Mouse (Mus musculus) hindbrain, embryonic 15.5 days (tissue): Measurements from ENCODE around the gene Coro6. TPM values are rescaled to one million over a fixed set of nuclear protein-coding genes. Genes with fewer than 3 reads are reported as not detected.
A peak's percentile ranks its signal among the peaks of the same experiment; 100 is the strongest.

ENCODE experiments used
- ATAC-seq: fragments of 200-750 bp; cut with Nextera tagmentation; 2 replicates; pipeline ENCODE4 v1.8.0; 2017; ENCODE audit warnings: low read depth, moderate number of reproducible peaks, moderate TSS enrichment; ENCODE audit not compliant: low FRiP score
- H3K27ac ChIP-seq: fragments of 300-500 bp; sonication (generic); replicated peaks from 2 replicates; pipeline ENCODE4 v1.5.1; 2015; ENCODE audit warnings: mild to moderate bottlenecking, inconsistent platforms
- H3K27me3 ChIP-seq: fragments of 300-500 bp; sonication (generic); 2 replicates; pipeline ENCODE4 v1.6.1; 2015; ENCODE audit warnings: control low read depth, inconsistent platforms
- H3K36me3 ChIP-seq: fragments of 300-500 bp; sonication (generic); 2 replicates; pipeline ENCODE4 v1.6.1; 2015; ENCODE audit warnings: control low read depth, inconsistent platforms
- H3K4me1 ChIP-seq: fragments of 300-500 bp; sonication (generic); replicated peaks from 2 replicates; pipeline ENCODE4 v1.6.1; 2015; ENCODE audit warnings: control low read depth, inconsistent platforms
- H3K4me2 ChIP-seq: fragments of 300-500 bp; sonication (generic); 2 replicates; pipeline ENCODE4 v1.6.1; 2015; ENCODE audit warnings: moderate library complexity, mild to moderate bottlenecking, inconsistent platforms
- H3K4me3 ChIP-seq: fragments of 300-500 bp; sonication (generic); 2 replicates; pipeline ENCODE4 v1.5.1; 2015; ENCODE audit warnings: mild to moderate bottlenecking, inconsistent platforms
- H3K9ac ChIP-seq: fragments of 300-500 bp; sonication (generic); 2 replicates; pipeline ENCODE4 v1.6.1; 2015; ENCODE audit warnings: inconsistent platforms
- H3K9me3 ChIP-seq: fragments of 300-500 bp; sonication (generic); 2 replicates; pipeline ENCODE4 v1.6.1; 2016; ENCODE audit warnings: control low read depth, inconsistent platforms
- WGBS: fragments of 180-500 bp; shearing (Covaris S2); methylation state at CpG from one replicate; pipeline ENCODE4 v1.1.7; 2015; 5-methylcytosine and 5-hydroxymethylcytosine counted together
- polyA plus RNA-seq: library from polyadenylated mRNA; unstranded; fragments of >200 nt; fragmentation: Nextera tagmentation; extraction: Ambion mirVana; gene quantifications from 2 replicates; pipeline ENCODE4 v1.2.1, GENCODE M21; 2015

The Coro6 gene
- polyA plus RNA-seq, 1 experiment from 2014 or later = 0.99 TPM

DNA sequence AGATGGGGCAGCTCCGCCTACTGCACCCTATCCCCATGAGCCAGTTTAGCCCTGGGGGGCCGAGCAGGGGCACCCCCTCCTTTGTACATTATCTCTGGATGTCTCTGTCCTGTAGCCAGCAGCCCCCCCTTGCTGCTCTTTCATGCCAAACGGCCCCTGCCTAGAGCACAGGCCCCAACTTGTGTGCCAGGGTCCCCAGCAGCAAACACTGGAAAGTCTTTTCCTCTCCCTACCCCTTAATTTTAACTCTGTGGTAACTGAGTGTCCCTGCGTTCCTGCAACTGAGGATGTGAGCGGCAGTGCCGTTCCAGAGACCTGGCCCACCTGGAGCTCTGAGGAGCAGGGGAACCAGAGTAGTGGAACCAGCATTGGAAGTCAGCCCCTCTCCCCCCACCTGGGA, 44.7 kb downstream of the Coro6 start:
- Histone ChIP-seq H3K4me3 (no peak overlapping the region), H3K4me1 (peaks cover 7% of the 10 kb centered on the region), H3K4me2 (no peak overlapping the region), H3K9ac (no peak overlapping the region), H3K27ac (no peak overlapping the region), H3K27me3 (no peaks in the 10 kb centered on the region), H3K36me3 (peaks cover 49% of the 10 kb centered on the region), H3K9me3 (no peaks in the 10 kb centered on the region)
- WGBS = 85% methylated on average over 6 of the region's 6 CpGs
- ATAC-seq = 0 out of 2 replicates have a peak, but pooled peaks have one; percentile 7

- 79% methylated on average over 4 of the region's 4 CpGs for WGBS
- Histone ChIP-seq H3K4me1 (peaks cover 11% of the 10 kb centered on the region), H3K27me3 (no peaks in the 10 kb centered on the region), H3K36me3 (peaks cover 47% of the 10 kb centered on the region), H3K9me3 (no peaks in the 10 kb centered on the region), H3K27ac (no peak overlapping the region), H3K4me3 (no peak overlapping the region), H3K9ac (no peak overlapping the region), H3K4me2 (no peak overlapping the region)
- ATAC-seq = peak; percentile 32; the same call in 1 of the 2 replicates
These were observed 45.2 kb downstream of the Coro6 start for GRCm38 (mm10) chr11:77507426-77507825.

GRCm38 (mm10) chr11:77508068-77509021, 46.1 kb downstream of the Coro6 start:
- ATAC-seq = peak; percentile 46
- H3K36me3 ChIP-seq = peaks cover 40% of the 10 kb centered on the region
- peak overlapping the region; percentile 30 for H3K9ac ChIP-seq
- 19% methylated on average over 49 of the region's 49 CpGs for WGBS
- peaks cover 16% of the 10 kb centered on the region for H3K4me1 ChIP-seq
- H3K4me2 ChIP-seq = peak overlapping the region; percentile 65
- peak overlapping the region; percentile 31 for H3K4me3 ChIP-seq
- no peak overlapping the region for H3K27ac ChIP-seq
- no peaks in the 10 kb centered on the region for H3K9me3 ChIP-seq
- no peaks in the 10 kb centered on the region for H3K27me3 ChIP-seq

DNA sequence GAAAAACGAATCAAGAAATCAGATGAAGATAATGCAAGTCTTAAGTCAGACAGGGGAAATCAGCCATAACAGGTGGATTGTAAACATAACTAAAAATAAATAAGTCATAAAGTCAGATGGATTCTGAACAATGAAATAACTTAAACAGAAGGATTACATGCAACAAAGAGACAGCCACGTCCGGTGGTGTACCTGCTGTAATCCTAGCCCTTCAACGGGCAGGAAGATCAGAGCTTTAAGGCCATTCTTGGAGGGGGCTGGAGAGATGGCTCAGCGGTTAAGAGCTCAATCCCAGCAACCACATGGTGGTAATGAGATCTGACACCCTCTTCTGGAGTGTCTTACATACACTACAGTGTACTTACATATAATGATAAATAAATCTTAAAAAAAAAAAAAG, 49.1 kb downstream of the Coro6 start:
- ATAC-seq = no peak
- WGBS = 81% methylated on average over 5 of the region's 5 CpGs
- H3K27ac ChIP-seq = no peak overlapping the region

GRCm38 (mm10) chr11:77512891-77513810, 50.9 kb downstream of the Coro6 start:
- Histone ChIP-seq H3K4me2 (peak overlapping the region; percentile 96), H3K4me1 (peaks cover 42% of the 10 kb centered on the region), H3K27ac (0 out of 2 replicates have a peak overlapping the region, but pooled peaks have one; percentile 31), H3K4me3 (peak overlapping the region; percentile 76), H3K36me3 (no peaks in the 10 kb centered on the region), H3K9ac (peak overlapping the region; percentile 53), H3K27me3 (peaks cover 15% of the 10 kb centered on the region; the same call in 1 of the 2 replicates), H3K9me3 (no peaks in the 10 kb centered on the region)
- peak; percentile 75 for ATAC-seq
- under 1% methylated on average over 70 of the region's 84 CpGs for WGBS

More for the DNA sequence above, 49.1 kb downstream of the Coro6 start:
- Histone ChIP-seq H3K4me3 (no peak overlapping the region), H3K9me3 (no peaks in the 10 kb centered on the region), H3K4me1 (peaks cover 45% of the 10 kb centered on the region), H3K4me2 (no peak overlapping the region), H3K9ac (no peak overlapping the region), H3K36me3 (peaks cover 11% of the 10 kb centered on the region; the same call in 1 of the 2 replicates), H3K27me3 (peaks cover 14% of the 10 kb centered on the region; the same call in 1 of the 2 replicates)

- H3K36me3 ChIP-seq = no peaks in the 10 kb centered on the region
- no peaks in the 10 kb centered on the region for H3K9me3 ChIP-seq
- peaks cover 37% of the 10 kb centered on the region for H3K4me1 ChIP-seq
- peak overlapping the region; percentile 76 for H3K4me3 ChIP-seq
- peak overlapping the region; percentile 96 for H3K4me2 ChIP-seq
- H3K27me3 ChIP-seq = peaks cover 15% of the 10 kb centered on the region; the same call in 1 of the 2 replicates
- 8% methylated on average over 10 of the region's 10 CpGs for WGBS
- 0 out of 2 replicates have a peak overlapping the region, but pooled peaks have one; percentile 17 for H3K9ac ChIP-seq
- no peak for ATAC-seq
- H3K27ac ChIP-seq = 0 out of 2 replicates have a peak overlapping the region, but pooled peaks have one; percentile 17
These were observed 51.6 kb downstream of the Coro6 start for GRCm38 (mm10) chr11:77513811-77514170.

DNA sequence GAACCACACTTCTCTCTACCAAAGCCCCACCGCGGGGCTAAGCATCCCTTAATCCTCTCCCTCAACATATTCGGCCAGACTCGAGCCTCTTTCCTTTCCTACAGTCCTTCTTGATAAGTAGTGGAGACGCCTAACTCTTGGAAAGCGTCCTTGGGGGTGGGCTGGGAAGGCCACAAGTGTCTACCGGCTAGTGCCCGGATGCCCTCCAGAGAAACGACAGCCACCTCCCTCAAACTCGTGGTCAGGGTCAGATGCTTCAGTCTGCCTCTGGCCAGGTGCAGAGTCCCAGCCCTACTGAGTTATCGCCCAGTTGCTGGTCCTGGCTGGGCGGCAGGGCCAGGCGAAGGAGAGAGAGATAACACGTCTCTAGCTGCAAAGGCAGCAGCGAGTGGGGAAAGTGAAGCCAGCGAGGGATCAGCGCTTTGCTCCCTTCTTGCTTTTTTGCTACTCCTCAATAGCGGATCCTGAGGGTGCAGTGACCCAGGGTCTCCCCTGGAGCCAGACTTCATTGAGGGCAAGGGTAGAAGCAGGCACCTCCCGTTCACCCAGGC, 52.1 kb downstream of the Coro6 start:
- H3K9ac ChIP-seq = 0 out of 2 replicates have a peak overlapping the region, but pooled peaks have one; percentile 39
- ATAC-seq = no peak
- no peaks in the 10 kb centered on the region for H3K9me3 ChIP-seq
- H3K4me1 ChIP-seq = peaks cover 37% of the 10 kb centered on the region
- no peaks in the 10 kb centered on the region for H3K36me3 ChIP-seq
- H3K27ac ChIP-seq = no peak overlapping the region
- 9% methylated on average over 19 of the region's 19 CpGs for WGBS
- H3K27me3 ChIP-seq = peaks cover 15% of the 10 kb centered on the region; the same call in 1 of the 2 replicates
- peak overlapping the region; percentile 52 for H3K4me3 ChIP-seq
- H3K4me2 ChIP-seq = peak overlapping the region; percentile 96

DNA sequence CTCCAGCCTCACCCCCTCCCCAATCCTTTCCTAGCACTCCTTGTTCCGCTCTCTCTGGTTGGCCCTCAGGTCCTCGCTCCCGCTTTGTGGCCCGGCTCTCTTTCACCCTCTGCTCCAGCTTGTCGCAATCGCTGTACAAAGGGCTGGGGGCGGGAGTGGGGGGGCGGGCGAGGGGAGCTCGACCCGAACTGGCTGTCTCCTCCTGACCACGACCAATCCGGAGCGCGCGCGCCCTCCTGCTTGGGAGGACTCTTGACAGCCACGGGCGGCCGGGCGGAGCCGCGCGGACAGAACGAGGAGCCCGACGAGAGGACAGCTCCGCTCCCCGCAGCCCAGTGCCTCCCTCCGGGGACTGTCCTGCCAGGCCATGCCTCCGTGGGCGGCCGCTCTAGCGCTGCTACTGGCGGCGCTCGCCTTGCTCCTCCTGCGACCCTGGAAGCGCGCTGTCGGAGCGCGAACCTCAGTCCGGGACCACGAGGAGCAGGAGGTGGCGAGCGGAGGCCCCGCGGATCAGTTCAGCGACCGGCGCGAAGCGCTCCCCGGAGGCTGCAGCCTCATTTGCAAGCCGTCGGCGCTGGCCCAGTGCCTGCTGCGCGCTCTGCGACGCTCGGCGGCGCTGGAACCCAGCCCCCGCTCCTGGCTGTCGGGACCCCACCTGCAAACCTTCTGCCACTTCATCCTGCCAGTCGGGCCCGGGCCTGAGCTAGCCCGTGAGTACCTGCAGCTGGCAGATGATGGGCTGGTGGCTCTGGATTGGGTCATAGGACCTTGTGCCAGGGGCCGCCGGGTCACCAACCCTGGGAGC, 52.8 kb downstream of the Coro6 start, which contains the start of gene Abhd15:
TSS of gene Abhd15 (plus strand) at position 290 of the 805 bp plus-strand sequence.
- H3K9ac ChIP-seq = peak within 1 kb of the TSS; percentile 39
- no peaks in the 10 kb centered on the region for H3K36me3 ChIP-seq
- peaks cover 37% of the 10 kb centered on the region for H3K4me1 ChIP-seq
- H3K9me3 ChIP-seq = no peaks in the 10 kb centered on the region
- 1% methylated on average over 62 of the region's 72 CpGs for WGBS
- H3K4me3 ChIP-seq = peak within 1 kb of the TSS; percentile 52
- peak; percentile 63 for ATAC-seq
- H3K27ac ChIP-seq = no peak within 1 kb of the TSS
- peaks cover 15% of the 10 kb centered on the region; the same call in 1 of the 2 replicates for H3K27me3 ChIP-seq
- peak within 1 kb of the TSS; percentile 96 for H3K4me2 ChIP-seq

DNA sequence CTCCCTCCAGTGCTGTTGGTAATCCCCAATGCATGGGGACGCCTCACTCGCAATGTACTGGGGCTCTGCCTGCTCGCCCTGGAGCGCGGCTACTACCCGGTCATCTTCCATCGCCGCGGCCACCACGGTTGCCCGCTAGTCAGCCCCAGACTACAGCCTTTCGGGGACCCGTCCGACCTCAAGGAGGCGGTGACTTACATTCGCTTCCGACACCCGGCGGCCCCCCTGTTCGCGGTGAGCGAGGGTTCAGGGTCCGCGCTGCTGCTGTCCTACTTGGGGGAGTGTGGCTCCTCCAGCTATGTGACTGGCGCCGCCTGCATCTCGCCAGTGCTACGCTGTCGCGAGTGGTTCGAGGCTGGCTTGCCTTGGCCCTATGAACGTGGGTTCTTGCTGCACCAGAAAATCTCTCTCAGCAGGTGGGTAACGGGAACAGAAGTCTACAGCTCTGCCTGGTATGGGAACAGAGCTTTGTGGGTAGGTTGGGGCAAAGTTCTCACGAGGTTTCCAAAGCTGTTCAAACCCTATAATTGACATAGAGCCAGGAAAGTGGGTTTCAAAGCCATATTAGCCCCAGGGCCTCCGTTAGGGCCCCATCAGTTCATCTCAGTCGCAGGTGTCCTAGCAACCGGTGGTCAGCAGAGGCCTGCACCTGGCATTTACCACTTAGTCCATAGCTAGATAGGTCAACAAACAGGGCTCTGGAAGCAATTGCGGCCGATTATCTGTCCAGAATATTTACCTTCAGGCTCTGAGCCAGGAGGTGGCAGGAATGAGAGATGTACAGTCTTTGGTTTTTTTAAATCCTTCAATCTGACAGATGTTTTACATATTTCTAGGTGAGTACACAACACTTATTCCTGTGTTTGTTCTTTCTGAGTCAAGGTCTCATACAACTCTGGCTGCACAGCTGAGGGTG, 53.7 kb downstream of the Coro6 start, which contains the start of gene Trp53i13:
TSS of gene Trp53i13 (minus strand) at position 344 of the 916 bp plus-strand sequence.
- Histone ChIP-seq H3K36me3 (no peaks in the 10 kb centered on the region), H3K27ac (no peak within 1 kb of the TSS), H3K27me3 (peaks cover 15% of the 10 kb centered on the region; the same call in 1 of the 2 replicates), H3K4me3 (peak within 1 kb of the TSS; percentile 52), H3K9me3 (no peaks in the 10 kb centered on the region), H3K9ac (peak within 1 kb of the TSS; percentile 39), H3K4me2 (peak within 1 kb of the TSS; percentile 96), H3K4me1 (peaks cover 41% of the 10 kb centered on the region)
- no peak for ATAC-seq
- 8% methylated on average over 39 of the region's 39 CpGs for WGBS
